Mouse (Mus musculus) liver, embryonic 16.5 days (tissue): ENCODE data around the gene Msh2. TPM values are rescaled to one million over a fixed set of nuclear protein-coding genes. Genes with fewer than 3 reads are reported as not detected.

Experiments used
- ATAC-seq: fragments of 200-750 bp; cut with Nextera tagmentation; 2 replicates; pipeline ENCODE4 v1.8.0; 2017; ENCODE audit warnings: low read depth, mild to moderate bottlenecking, moderate number of reproducible peaks, moderate library complexity
- H3K27ac ChIP-seq: fragments of 300-500 bp; sonication (generic); 2 replicates; pipeline ENCODE4 v1.5.1; 2014; ENCODE audit warnings: mild to moderate bottlenecking, low read length
- H3K27me3 ChIP-seq: fragments of 300-500 bp; sonication (generic); 2 replicates; pipeline ENCODE4 v1.6.1; 2014; ENCODE audit warnings: low read depth, low read length, mixed read lengths; ENCODE audit not compliant: control insufficient read depth, insufficient read depth
- H3K36me3 ChIP-seq: fragments of 300-500 bp; sonication (generic); 2 replicates; pipeline ENCODE4 v1.6.1; 2014; ENCODE audit warnings: mild to moderate bottlenecking; ENCODE audit not compliant: control insufficient read depth, insufficient read depth
- H3K4me1 ChIP-seq: fragments of 300-500 bp; sonication (generic); 2 replicates; pipeline ENCODE4 v1.6.1; 2014; ENCODE audit warnings: low read depth, low read length, mixed read lengths; ENCODE audit not compliant: control insufficient read depth
- H3K4me2 ChIP-seq: fragments of 300-500 bp; sonication (generic); 2 replicates; pipeline ENCODE4 v1.6.1; 2014; ENCODE audit warnings: low read depth, low read length, mixed read lengths
- H3K4me3 ChIP-seq: fragments of 300-500 bp; sonication (generic); 2 replicates; pipeline ENCODE4 v1.5.1; 2014; ENCODE audit warnings: low read depth, mild to moderate bottlenecking, low read length
- H3K9ac ChIP-seq: fragments of 300-500 bp; sonication (generic); 2 replicates; pipeline ENCODE4 v1.6.1; 2014; ENCODE audit warnings: low read depth, low read length
- H3K9me3 ChIP-seq: fragments of 300-500 bp; sonication (generic); replicated peaks from 2 replicates; pipeline ENCODE4 v1.6.1; 2016; ENCODE audit warnings: low read length; ENCODE audit not compliant: control insufficient read depth
- WGBS: fragments of 180-500 bp; shearing (Covaris S2); extraction: QIAGEN DNeasy Blood & Tissue Kit; methylation state at CpG from one replicate; pipeline ENCODE4 v1.1.7; 2014; ENCODE audit not compliant: insufficient replicate concordance; 5-methylcytosine and 5-hydroxymethylcytosine counted together
- polyA plus RNA-seq: library from polyadenylated mRNA; unstranded; fragments of >200 nt; fragmentation: Nextera tagmentation; extraction: Ambion mirVana; gene quantifications from 2 replicates; pipeline ENCODE4 v1.2.1, GENCODE M21; 2015

Msh2 gene
- polyA plus RNA-seq, 1 experiment from 2014 or later, result 23.3 TPM

DNA sequence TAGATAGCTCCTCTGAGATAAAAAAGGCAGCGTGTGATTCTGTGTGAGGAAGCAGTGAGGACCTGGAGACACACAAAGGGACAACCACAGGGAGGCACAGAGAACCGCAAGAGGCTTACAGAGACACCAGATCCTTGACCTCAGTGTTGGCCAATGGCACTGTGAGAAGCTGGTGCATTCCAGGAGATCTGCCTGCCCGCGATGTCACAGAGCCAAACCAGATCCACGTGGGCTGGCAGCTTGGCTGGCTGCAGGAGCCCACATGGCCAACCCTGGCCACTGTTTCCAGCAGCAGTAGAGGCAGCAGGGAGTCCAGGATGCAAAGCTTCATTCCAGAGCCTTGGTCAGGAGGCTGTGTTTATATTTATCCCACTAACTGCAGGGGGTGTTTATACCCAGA lies 98.6 kb downstream of the Msh2 start:
- H3K9ac ChIP-seq, result no peak overlapping the region
- H3K4me3 ChIP-seq, result no peak overlapping the region
- no peaks in the 10 kb centered on the region for H3K27me3 ChIP-seq
- 47% methylated on average over 5 of the region's 5 CpGs for WGBS
- H3K27ac ChIP-seq, result no peak overlapping the region
- no peak for ATAC-seq
- H3K9me3 ChIP-seq, result no peaks in the 10 kb centered on the region
- no peaks in the 10 kb centered on the region for H3K4me1 ChIP-seq
- no peak overlapping the region for H3K4me2 ChIP-seq
- no peaks in the 10 kb centered on the region for H3K36me3 ChIP-seq

DNA sequence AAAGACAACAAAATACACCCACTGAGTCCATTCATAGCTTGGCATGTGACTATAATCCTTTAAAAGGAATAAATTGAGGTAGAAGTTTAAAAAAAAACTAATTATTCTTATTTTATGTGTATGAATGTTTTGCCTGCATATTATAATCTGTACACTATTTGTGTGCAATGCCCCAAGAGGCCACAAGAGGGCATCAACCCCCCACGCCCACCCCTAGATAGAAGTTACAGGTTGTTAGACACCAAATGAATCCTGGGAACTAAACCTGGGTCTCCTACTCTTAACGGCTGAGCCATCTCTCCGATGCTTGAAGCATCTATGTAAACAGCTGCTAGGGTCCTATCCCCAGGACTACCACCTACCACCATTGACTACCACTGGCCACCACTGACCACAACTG lies 101.0 kb downstream of the Msh2 start:
- no peaks in the 10 kb centered on the region for H3K36me3 ChIP-seq
- no peak overlapping the region for H3K4me2 ChIP-seq
- no peak overlapping the region for H3K9ac ChIP-seq
- no peak overlapping the region for H3K4me3 ChIP-seq
- no peak for ATAC-seq
- 66% methylated on average over 3 of the region's 3 CpGs for WGBS
- no peaks in the 10 kb centered on the region for H3K27me3 ChIP-seq
- no peaks in the 10 kb centered on the region for H3K9me3 ChIP-seq
- no peak overlapping the region for H3K27ac ChIP-seq
- no peaks in the 10 kb centered on the region for H3K4me1 ChIP-seq

Other genes starting within 250 kb of the Msh2 start
- gene Stpg4, start 244.6 kb upstream of the Msh2 start, polyA plus RNA-seq, result not detected in 2 replicates
- 332 and 366 TPM in 2 replicates for gene Calm2, start 225.4 kb upstream of the Msh2 start, polyA plus RNA-seq
- 1.0 and 8.1 TPM in 2 replicates for gene Epcam, start 36.4 kb upstream of the Msh2 start, polyA plus RNA-seq
- gene Kcnk12, start 125.7 kb downstream of the Msh2 start, polyA plus RNA-seq, result 0.25 and 0.29 TPM in 2 replicates
- not detected in 2 replicates for gene Rpl36-ps4, start 248.6 kb downstream of the Msh2 start, polyA plus RNA-seq